Mouse (Mus musculus) ES-E14 (cell line): ENCODE data around the gene Gm5965.

Source experiments
- CHD2 ChIP-seq: IDR thresholded peaks from 2 replicates; pipeline ENCODE4 v1.6.1; 2014; ENCODE audit warnings: mild to moderate bottlenecking, low read depth, low read length, inconsistent platforms
- MAFK ChIP-seq: IDR thresholded peaks from 2 replicates; pipeline ENCODE4 v1.6.1; 2014; ENCODE audit warnings: mild to moderate bottlenecking, low read depth, low read length, inconsistent platforms; ENCODE audit not compliant: insufficient read depth
- ZC3H11A ChIP-seq: IDR thresholded peaks from 2 replicates; pipeline ENCODE4 v1.6.1; 2012; ENCODE audit warnings: low read depth, mild to moderate bottlenecking, inconsistent platforms, low read length, borderline replicate concordance

DNA sequence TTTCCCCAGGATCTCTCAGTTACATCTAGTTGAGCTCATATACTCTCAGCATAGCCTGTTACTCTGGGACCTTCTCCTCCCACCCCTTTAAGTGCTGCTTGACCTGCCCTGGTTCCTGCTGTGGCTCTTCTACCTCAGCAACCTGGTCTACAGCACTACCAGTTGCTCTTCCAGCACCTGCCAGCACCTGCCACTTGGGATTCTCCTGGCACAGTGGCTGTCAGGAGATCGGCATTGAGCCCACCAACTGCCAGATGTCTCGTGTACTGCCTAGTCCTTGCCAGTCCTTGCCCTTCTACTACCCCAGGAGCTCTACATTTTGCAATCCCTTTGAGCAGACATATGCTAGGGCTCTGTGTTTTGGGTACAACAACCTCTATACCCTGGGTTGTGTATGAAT is 9.1 kb downstream of the Gm5965 start:
- TF ChIP-seq ZC3H11A (no peak), CHD2 (no peak), MAFK (no peak)
